Comparison of ENCODE assay signal across 9 mouse cellular contexts in the genomic region with DNA sequence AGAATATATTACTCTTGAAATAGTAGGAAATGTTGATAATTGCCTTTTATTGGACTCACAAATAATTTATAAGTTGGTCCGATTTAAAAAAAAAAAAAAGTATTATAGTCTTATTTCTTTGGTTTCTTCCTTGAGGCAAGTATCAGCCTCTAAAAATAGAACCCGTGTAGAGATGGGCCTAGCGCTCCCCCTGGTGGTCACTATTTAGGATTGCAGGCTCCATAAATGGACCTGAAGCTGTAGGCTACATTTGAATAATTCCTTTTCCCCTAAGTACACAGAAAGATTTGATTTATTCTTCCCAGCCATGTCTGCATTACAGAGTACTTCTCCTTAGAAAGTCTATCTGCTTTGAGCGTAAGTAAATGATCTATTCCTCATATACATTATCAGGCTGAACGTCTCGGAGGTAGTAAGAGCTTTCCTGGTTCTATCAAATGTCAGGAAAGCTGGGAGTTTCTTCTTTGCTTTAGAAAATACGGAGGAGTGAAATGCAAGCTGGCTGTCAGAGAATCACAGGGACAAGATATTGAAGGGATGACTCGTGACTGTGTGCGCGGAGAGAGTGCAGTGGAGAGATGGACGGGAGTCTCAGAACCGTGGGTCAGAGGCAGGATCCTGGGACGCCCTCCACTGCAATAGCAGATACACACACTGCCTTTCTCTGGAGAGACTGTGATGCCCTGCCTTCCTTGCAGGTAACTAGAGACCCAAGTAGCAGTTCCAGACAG. TPM values are rescaled to one million over a fixed set of nuclear protein-coding genes. Genes with fewer than 3 reads are reported as not detected.
DNase-seq lines count a peak whose midpoint lies in the region; ATAC-seq and TF ChIP-seq lines count a peak whose summit lies in the region.
"Had no signal": no experiment of that assay in that cellular context is flagged by ENCODE, and none has a peak within 500 bp of the region (broad histone marks: within the 10 kb centered on the region; RNA-seq: fewer than 3 reads in every experiment).

No protein-coding gene starts in this region.

- no peak overlapping the region for H3K4me3 ChIP-seq in forebrain, embryonic 14.5 days (ENCODE audit: low read depth, low read length)
- no peak overlapping the region for H3K4me3 ChIP-seq in liver, embryonic 14.5 days (ENCODE audit: insufficient read depth in 1 of 2, low read depth in 2 of 2, low read length in 2 of 2)
- H3K4me3 ChIP-seq: lung, embryonic 15.5 days had no signal

- no peaks in the 10 kb centered on the region for H3K27me3 ChIP-seq in forebrain, embryonic 14.5 days (replicated peaks; ENCODE audit: control insufficient read depth, insufficient read depth, low read length)
- no peaks in the 10 kb centered on the region for H3K27me3 ChIP-seq in liver, embryonic 14.5 days (ENCODE audit: control insufficient read depth, insufficient read depth, low read length)

- DNase-seq in heart, adult 11 months, result peak; percentile 66
- no peak for DNase-seq in heart, postnatal 25 days (ENCODE audit: low spot score)
- DNase-seq in CD4-positive helper T cell, adult 2 months (ENCODE audit: low read depth, low spot score), result peak; percentile 16
- peak; percentile 13 for DNase-seq in c-Kit-positive CD71-negative TER-119-negative erythroid progenitor cells, embryonic 14.5 days (ENCODE audit: low read depth)
- peak; percentile 85 for DNase-seq in forebrain, embryonic 14.5 days (ENCODE audit: low spot score)
- peak; percentile 72 for DNase-seq in kidney, postnatal 10 days
- DNase-seq in liver, embryonic 14.5 days (ENCODE audit: low read depth in 3 of 3, low spot score in 3 of 3), result no peak
- peak; percentile 62 for DNase-seq in right cerebral cortex, postnatal 14 days

- no peak overlapping the region for H3K4me2 ChIP-seq in forebrain, embryonic 14.5 days (ENCODE audit: low read length)
- no peak overlapping the region for H3K4me2 ChIP-seq in liver, embryonic 14.5 days (ENCODE audit: low read depth)
- H3K4me2 ChIP-seq: lung, embryonic 15.5 days had no signal

- no peak overlapping the region for H3K27ac ChIP-seq in forebrain, embryonic 14.5 days (ENCODE audit: low read depth, low read length)
- H3K27ac ChIP-seq in liver, embryonic 14.5 days, result no peak overlapping the region
- H3K27ac ChIP-seq: lung, embryonic 15.5 days had no signal

- TF ChIP-seq EP300 in liver, embryonic 14.5 days (IDR thresholded peaks at IDR 0.05; ENCODE audit: low read depth), result no peak

- peak; percentile 77 for TF ChIP-seq CTCF in liver, embryonic 14.5 days (IDR thresholded peaks at IDR 0.05; ENCODE audit: low read depth)

- intact Hi-C loops in heart, postnatal 25 days (cut with DNase I), result loop anchor here (2.0 to 5.0 kb wide), 2 partner anchors 227 to 379 kb away; no protein-coding TSS in a partner anchor

- H3K4me1 ChIP-seq in forebrain, embryonic 14.5 days (ENCODE audit: control insufficient read depth, insufficient read depth, low read length), result no peaks in the 10 kb centered on the region
- no peaks in the 10 kb centered on the region; a peak in 1 of 4 replicates for H3K4me1 ChIP-seq in liver, embryonic 14.5 days (replicated peaks; ENCODE audit: control insufficient read depth in 2 of 2, insufficient read depth in 2 of 2, low read length in 1 of 2)

- H3K9ac ChIP-seq in forebrain, embryonic 14.5 days (ENCODE audit: low read length), result no peak overlapping the region
- H3K9ac ChIP-seq in liver, embryonic 14.5 days (replicated peaks), result no peak overlapping the region
- H3K9ac ChIP-seq: lung, embryonic 15.5 days had no signal

- no peaks in the 10 kb centered on the region for H3K36me3 ChIP-seq in forebrain, embryonic 14.5 days (ENCODE audit: control insufficient read depth, insufficient read depth, low read length)
- H3K36me3 ChIP-seq in liver, embryonic 14.5 days (replicated peaks; ENCODE audit: control insufficient read depth, insufficient read depth, low read depth), result no peaks in the 10 kb centered on the region
- H3K36me3 ChIP-seq: lung, embryonic 15.5 days had no signal

- no peak for ATAC-seq in forebrain, embryonic 14.5 days
- ATAC-seq in liver, embryonic 14.5 days (ENCODE audit: insufficient read depth), result no peak

- H3K9me3 ChIP-seq in forebrain, embryonic 14.5 days (replicated peaks; ENCODE audit: control insufficient read depth, low read length), result no peaks in the 10 kb centered on the region; the same call in 1 of the 2 replicates
- H3K9me3 ChIP-seq in liver, embryonic 14.5 days (ENCODE audit: control insufficient read depth, low read length), result no peaks in the 10 kb centered on the region
- H3K9me3 ChIP-seq: lung, embryonic 15.5 days had no signal

- WGBS in forebrain, embryonic 14.5 days, result 60% methylated on average over 13 of the region's 13 CpGs
- WGBS in liver, embryonic 14.5 days (ENCODE audit: insufficient replicate concordance), result 50% methylated on average over 13 of the region's 13 CpGs

RNA-seq across cellular contexts. Expression of a gene that starts 18.0 kb away (rescaled TPM):
- total RNA-seq in heart, postnatal 25 days (2021), result not detected
- polyA plus RNA-seq in forebrain, embryonic 14.5 days (2014; fragmentation: Nextera tagmentation; extraction: Ambion mirVana), result not detected in 2 replicates
- polyA plus RNA-seq in liver, embryonic 14.5 days (2012; rRNA removed), result 6.5 and 12.4 TPM in 2 replicates
- 10.2 and 10.3 TPM in 2 replicates for polyA plus RNA-seq in liver, embryonic 14.5 days (2014; fragmentation: Nextera tagmentation; extraction: Ambion mirVana)
- polyA plus RNA-seq: lung, embryonic 15.5 days had no signal

RNA-seq across cellular contexts. Expression of a gene that starts 19.1 kb away (rescaled TPM):
- under 1 TPM in 1 of 2 experiments, not detected in 1; 0.08 TPM for total RNA-seq in heart, postnatal 25 days (2021)
- 0.28 TPM in 1 of 2 replicates, not detected in the other for polyA plus RNA-seq in forebrain, embryonic 14.5 days (2014; fragmentation: Nextera tagmentation; extraction: Ambion mirVana)
- 0.09 and 0.10 TPM in 2 replicates for polyA plus RNA-seq in liver, embryonic 14.5 days (2012; rRNA removed)
- polyA plus RNA-seq in liver, embryonic 14.5 days (2014; fragmentation: Nextera tagmentation; extraction: Ambion mirVana), result 0.06 and 0.09 TPM in 2 replicates

RNA-seq across cellular contexts. Expression of a gene that starts 37.0 kb away (rescaled TPM):
- total RNA-seq in heart, postnatal 25 days (2021), result not detected
- not detected in 2 replicates for polyA plus RNA-seq in forebrain, embryonic 14.5 days (2014; fragmentation: Nextera tagmentation; extraction: Ambion mirVana)
- not detected in 2 replicates for polyA plus RNA-seq in liver, embryonic 14.5 days (2012; rRNA removed)
- not detected in 2 replicates for polyA plus RNA-seq in liver, embryonic 14.5 days (2014; fragmentation: Nextera tagmentation; extraction: Ambion mirVana)
- polyA plus RNA-seq: lung, embryonic 15.5 days had no signal

Comparison
In these comparisons a context has a peak if more than half of its experiments do, and no peak if none do; other contexts are left out.
1. DNase-seq: peak in heart, adult 11 months (single experiment), CD4-positive helper T cell, adult 2 months (single experiment), c-Kit-positive CD71-negative TER-119-negative erythroid progenitor cells, embryonic 14.5 days (single experiment), forebrain, embryonic 14.5 days (single experiment), kidney, postnatal 10 days (single experiment) and right cerebral cortex, postnatal 14 days (single experiment); none in heart, postnatal 25 days (single experiment) and liver, embryonic 14.5 days (0 of 3).